Mouse (Mus musculus) embryonic facial prominence, embryonic 14.5 days (tissue): ENCODE data around the gene Ric8b. TPM values are rescaled to one million over a fixed set of nuclear protein-coding genes. Genes with fewer than 3 reads are reported as not detected.

Source experiments
- ATAC-seq: fragments of 200-750 bp; cut with Nextera tagmentation; 2 replicates; pipeline ENCODE4 v1.8.0; 2017; ENCODE audit warnings: low read depth, moderate number of reproducible peaks, moderate TSS enrichment
- DNase-seq: peaks from one replicate; pipeline ENCODE4 v3.0.0-alpha.2; 2015; ENCODE audit warnings: low spot score
- H3K27ac ChIP-seq: fragments of 300-500 bp; sonication (generic); replicated peaks from 2 replicates; pipeline ENCODE4 v1.5.1; 2014; ENCODE audit warnings: low read depth, mild to moderate bottlenecking, low read length, moderate library complexity
- H3K27me3 ChIP-seq: fragments of 300-500 bp; sonication (generic); replicated peaks from 2 replicates; pipeline ENCODE4 v1.6.1; 2014; ENCODE audit warnings: low read length; ENCODE audit not compliant: control insufficient read depth, insufficient read depth
- H3K36me3 ChIP-seq: fragments of 300-500 bp; sonication (generic); 2 replicates; pipeline ENCODE4 v1.6.1; 2014; ENCODE audit warnings: low read length, mixed read lengths; ENCODE audit not compliant: control insufficient read depth, insufficient read depth
- H3K4me1 ChIP-seq: fragments of 300-500 bp; sonication (generic); 2 replicates; pipeline ENCODE4 v1.6.1; 2014; ENCODE audit warnings: antibody characterized with exemption, low read length; ENCODE audit not compliant: control insufficient read depth, insufficient read depth
- H3K4me2 ChIP-seq: fragments of 300-500 bp; sonication (generic); 2 replicates; pipeline ENCODE4 v1.6.1; 2014; ENCODE audit warnings: low read depth, mild to moderate bottlenecking, low read length, moderate library complexity, mixed read lengths
- H3K4me3 ChIP-seq: fragments of 300-500 bp; sonication (generic); 2 replicates; pipeline ENCODE4 v1.5.1; 2014; ENCODE audit warnings: low read depth, mild to moderate bottlenecking, low read length
- H3K9ac ChIP-seq: fragments of 300-500 bp; sonication (generic); 2 replicates; pipeline ENCODE4 v1.6.1; 2014; ENCODE audit warnings: low read depth, mild to moderate bottlenecking, low read length, moderate library complexity, mixed read lengths
- H3K9me3 ChIP-seq: fragments of 300-500 bp; sonication (generic); 2 replicates; pipeline ENCODE4 v1.6.1; 2016; ENCODE audit warnings: low read length; ENCODE audit not compliant: control insufficient read depth
- WGBS: fragments of 180-500 bp; shearing (Covaris S2); extraction: QIAGEN DNeasy Blood & Tissue Kit; methylation state at CpG from one replicate; pipeline ENCODE4 v1.1.7; 2014; 5-methylcytosine and 5-hydroxymethylcytosine counted together
- polyA plus RNA-seq: library from polyadenylated mRNA; unstranded; fragments of >200 nt; fragmentation: Nextera tagmentation; extraction: Ambion mirVana; gene quantifications from 2 replicates; pipeline ENCODE4 v1.2.1, GENCODE M21; 2014

Ric8b gene
- polyA plus RNA-seq, 1 experiment from 2014 or later = 17.7 TPM

- no peak for ATAC-seq
- WGBS = 70% methylated on average over 1 of the region's 1 CpGs
Observed at GRCm38 (mm10) chr10:84940356-84940755, 22.9 kb downstream of the Ric8b start.

DNA sequence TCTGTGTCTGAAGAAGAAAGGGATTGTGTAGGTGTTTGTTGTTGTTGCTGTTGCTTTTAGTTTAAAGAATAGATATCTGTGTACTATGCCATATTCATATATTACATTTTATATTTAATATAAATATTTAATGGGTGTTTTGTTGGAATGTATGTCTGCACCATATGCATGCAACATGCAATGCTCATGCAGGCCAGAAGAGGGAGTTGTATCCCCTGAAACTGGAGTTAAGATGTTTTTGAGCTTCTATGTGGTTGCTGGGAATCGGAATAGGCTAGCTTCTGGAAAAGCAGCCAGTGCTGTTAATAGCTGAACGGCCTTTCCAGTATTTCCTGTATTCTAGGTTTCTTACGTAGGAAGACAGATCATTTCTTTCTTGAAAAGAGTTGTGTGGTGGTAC lies 28.3 kb downstream of the Ric8b start:
- no peaks in the 10 kb centered on the region for H3K4me1 ChIP-seq
- H3K9me3 ChIP-seq = no peaks in the 10 kb centered on the region
- no peaks in the 10 kb centered on the region for H3K27me3 ChIP-seq
- H3K9ac ChIP-seq = no peak overlapping the region
- no peak overlapping the region for H3K27ac ChIP-seq
- ATAC-seq (no peak), DNase-seq (no peak)
- 91% methylated on average over 3 of the region's 3 CpGs for WGBS
- no peak overlapping the region for H3K4me3 ChIP-seq
- no peak overlapping the region for H3K4me2 ChIP-seq
- H3K36me3 ChIP-seq = peaks cover 25% of the 10 kb centered on the region

More at GRCm38 (mm10) chr10:84940356-84940755, 22.9 kb downstream of the Ric8b start:
- Histone ChIP-seq H3K36me3 (no peaks in the 10 kb centered on the region), H3K27ac (no peak overlapping the region), H3K4me1 (peaks cover 7% of the 10 kb centered on the region), H3K27me3 (no peaks in the 10 kb centered on the region), H3K9ac (no peak overlapping the region), H3K9me3 (no peaks in the 10 kb centered on the region), H3K4me3 (no peak overlapping the region), H3K4me2 (no peak overlapping the region)
- DNase-seq = no peak

- ATAC-seq = no peak
- Histone ChIP-seq H3K4me1 (no peaks in the 10 kb centered on the region), H3K9ac (no peak overlapping the region), H3K27me3 (no peaks in the 10 kb centered on the region), H3K27ac (no peak overlapping the region), H3K9me3 (no peaks in the 10 kb centered on the region), H3K4me3 (no peak overlapping the region), H3K4me2 (no peak overlapping the region), H3K36me3 (peaks cover 37% of the 10 kb centered on the region)
- DNase-seq = no peak
- WGBS = 65% methylated on average over 8 of the region's 8 CpGs
Observed at GRCm38 (mm10) chr10:84948970-84949683, 31.7 kb downstream of the Ric8b start.

- ATAC-seq = no peak
- H3K27ac ChIP-seq = no peak overlapping the region
- WGBS = 83% methylated on average over 3 of the region's 3 CpGs
Observed at GRCm38 (mm10) chr10:84949684-84950010, 32.2 kb downstream of the Ric8b start.

GRCm38 (mm10) chr10:84950384-84950783 lies 33.0 kb downstream of the Ric8b start:
- ATAC-seq (no peak), DNase-seq (no peak)
- Histone ChIP-seq H3K4me3 (no peak overlapping the region), H3K27ac (no peak overlapping the region), H3K36me3 (peaks cover 41% of the 10 kb centered on the region), H3K4me2 (no peak overlapping the region), H3K4me1 (no peaks in the 10 kb centered on the region), H3K9ac (no peak overlapping the region), H3K27me3 (no peaks in the 10 kb centered on the region), H3K9me3 (no peaks in the 10 kb centered on the region)
- WGBS = 86% methylated on average over 4 of the region's 4 CpGs

More at GRCm38 (mm10) chr10:84949684-84950010, 32.2 kb downstream of the Ric8b start:
- no peak overlapping the region for H3K4me3 ChIP-seq
- H3K4me2 ChIP-seq = no peak overlapping the region
- H3K36me3 ChIP-seq = peaks cover 37% of the 10 kb centered on the region
- no peaks in the 10 kb centered on the region for H3K4me1 ChIP-seq
- H3K27me3 ChIP-seq = no peaks in the 10 kb centered on the region
- no peaks in the 10 kb centered on the region for H3K9me3 ChIP-seq
- no peak overlapping the region for H3K9ac ChIP-seq
- DNase-seq = no peak

DNA sequence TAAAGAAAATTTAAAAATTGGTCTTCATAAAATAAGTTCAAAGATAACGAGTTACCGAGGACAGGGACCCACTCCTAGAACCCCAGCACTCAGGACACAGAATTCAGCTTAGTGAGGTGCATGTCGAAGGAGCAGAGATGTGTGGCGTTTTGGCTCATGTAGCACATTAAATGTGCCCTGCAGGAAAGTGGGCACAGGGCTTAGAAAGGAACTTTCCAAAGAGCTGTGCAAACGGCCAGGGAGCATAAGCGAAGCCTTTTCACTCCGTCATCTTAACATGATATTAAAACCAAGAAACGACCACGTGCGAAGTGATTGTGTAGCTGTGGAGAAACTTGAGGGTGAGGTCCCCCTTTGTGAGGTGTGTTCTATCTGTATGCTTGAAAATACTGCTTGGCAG lies 36.8 kb downstream of the Ric8b start:
- DNase-seq = no peak
- no peaks in the 10 kb centered on the region for H3K9me3 ChIP-seq
- 94% methylated on average over 10 of the region's 10 CpGs for WGBS
- H3K4me2 ChIP-seq = no peak overlapping the region
- H3K36me3 ChIP-seq = peaks cover 28% of the 10 kb centered on the region; the same call in 1 of the 2 replicates
- no peaks in the 10 kb centered on the region for H3K27me3 ChIP-seq
- ATAC-seq = no peak
- H3K9ac ChIP-seq = no peak overlapping the region
- no peak overlapping the region for H3K27ac ChIP-seq
- H3K4me1 ChIP-seq = no peaks in the 10 kb centered on the region
- no peak overlapping the region for H3K4me3 ChIP-seq

GRCm38 (mm10) chr10:84956173-84956572 lies 38.8 kb downstream of the Ric8b start:
- H3K9me3 ChIP-seq = no peaks in the 10 kb centered on the region
- no peak overlapping the region for H3K4me2 ChIP-seq
- no peaks in the 10 kb centered on the region for H3K27me3 ChIP-seq
- no peak overlapping the region for H3K27ac ChIP-seq
- no peak overlapping the region for H3K9ac ChIP-seq
- H3K4me1 ChIP-seq = no peaks in the 10 kb centered on the region
- peaks cover 33% of the 10 kb centered on the region; the same call in 1 of the 2 replicates for H3K36me3 ChIP-seq
- DNase-seq (no peak), ATAC-seq (no peak)
- H3K4me3 ChIP-seq = no peak overlapping the region
- 82% methylated on average over 4 of the region's 4 CpGs for WGBS

GRCm38 (mm10) chr10:84958597-84958996 lies 41.2 kb downstream of the Ric8b start:
- Histone ChIP-seq H3K4me3 (no peak overlapping the region), H3K4me1 (no peaks in the 10 kb centered on the region), H3K36me3 (peaks cover 25% of the 10 kb centered on the region; the same call in 1 of the 2 replicates), H3K9ac (no peak overlapping the region), H3K9me3 (no peaks in the 10 kb centered on the region), H3K4me2 (no peak overlapping the region), H3K27ac (no peak overlapping the region), H3K27me3 (no peaks in the 10 kb centered on the region)
- WGBS = 93% methylated on average over 2 of the region's 2 CpGs
- DNase-seq (no peak), ATAC-seq (no peak)

GRCm38 (mm10) chr10:84960380-84960930 lies 43.0 kb downstream of the Ric8b start:
- Histone ChIP-seq H3K27me3 (no peaks in the 10 kb centered on the region), H3K27ac (no peak overlapping the region), H3K4me1 (no peaks in the 10 kb centered on the region), H3K9ac (no peak overlapping the region), H3K4me2 (no peak overlapping the region), H3K4me3 (no peak overlapping the region), H3K36me3 (peaks cover 30% of the 10 kb centered on the region; the same call in 1 of the 2 replicates), H3K9me3 (no peaks in the 10 kb centered on the region)
- no peak for ATAC-seq
- no peak for DNase-seq
- WGBS = 56% methylated on average over 12 of the region's 12 CpGs
